Mouse (Mus musculus) retina, embryonic 14.5 days (tissue): ENCODE results near the gene Adcy9.
A peak's percentile ranks its signal among the peaks of the same experiment; 100 is the strongest.

ENCODE experiments used
- DNase-seq: peaks from one replicate; pipeline ENCODE4 v3.0.0-alpha.2; 2015; ENCODE audit warnings: low spot score

The Adcy9 gene

GRCm38 (mm10) chr16:4318001-4318526 is 102.2 kb downstream of the Adcy9 start:
- DNase-seq: peak; percentile 7

- peak; percentile 89 for DNase-seq
Measured at GRCm38 (mm10) chr16:4316094-4316474, 104.2 kb downstream of the Adcy9 start.

GRCm38 (mm10) chr16:4315352-4316093 is 104.8 kb downstream of the Adcy9 start:
- DNase-seq: no peak

GRCm38 (mm10) chr16:4314891-4315290 is 105.4 kb downstream of the Adcy9 start:
- no peak for DNase-seq

GRCm38 (mm10) chr16:4312018-4312417 is 108.3 kb downstream of the Adcy9 start:
- no peak for DNase-seq

GRCm38 (mm10) chr16:4311608-4312007 is 108.7 kb downstream of the Adcy9 start:
- DNase-seq: no peak

GRCm38 (mm10) chr16:4307795-4308194 is 112.5 kb downstream of the Adcy9 start:
- DNase-seq: no peak

- DNase-seq: peak; percentile 59
Measured at GRCm38 (mm10) chr16:4304176-4304922, 115.9 kb downstream of the Adcy9 start.

GRCm38 (mm10) chr16:4303554-4303953 is 116.7 kb downstream of the Adcy9 start:
- no peak for DNase-seq

GRCm38 (mm10) chr16:4300280-4300679 is 120.0 kb downstream of the Adcy9 start:
- no peak for DNase-seq

- no peak for DNase-seq
Measured at GRCm38 (mm10) chr16:4293259-4293658, 127.0 kb downstream of the Adcy9 start.

GRCm38 (mm10) chr16:4289507-4289906 is 130.8 kb downstream of the Adcy9 start:
- DNase-seq: peak; percentile 35

GRCm38 (mm10) chr16:4286593-4286992 is 133.7 kb downstream of the Adcy9 start:
- no peak for DNase-seq

GRCm38 (mm10) chr16:4285257-4285656 is 135.0 kb downstream of the Adcy9 start:
- DNase-seq: peak; percentile 55

- DNase-seq: no peak
Measured at GRCm38 (mm10) chr16:4283267-4283851, 136.9 kb downstream of the Adcy9 start.

GRCm38 (mm10) chr16:4281470-4281869 is 138.8 kb downstream of the Adcy9 start:
- no peak for DNase-seq

- no peak for DNase-seq
Measured at GRCm38 (mm10) chr16:4280949-4281348, 139.3 kb downstream of the Adcy9 start.

GRCm38 (mm10) chr16:4279601-4280000 is 140.7 kb downstream of the Adcy9 start:
- DNase-seq: no peak

- no peak for DNase-seq
Measured at GRCm38 (mm10) chr16:4276621-4277020, 143.7 kb downstream of the Adcy9 start.

GRCm38 (mm10) chr16:4276151-4276550 is 144.1 kb downstream of the Adcy9 start:
- DNase-seq: no peak

- DNase-seq: no peak
Measured at GRCm38 (mm10) chr16:4273702-4274476, 146.4 kb downstream of the Adcy9 start.

- DNase-seq: no peak
Measured at GRCm38 (mm10) chr16:4272254-4272653, 148.0 kb downstream of the Adcy9 start.
